Mouse (Mus musculus): ENCODE results near the gene Pml. TPM values are rescaled to one million over a fixed set of nuclear protein-coding genes. Genes with fewer than 3 reads are reported as not detected.

The Pml gene
- total and polyA plus RNA-seq, 2 experiments from 2014 or later = 3.4 to 3.7 TPM

GRCm38 (mm10) chr9:58210304-58210627 is 39.3 kb downstream of the Pml start:
- no peaks in the 10 kb centered on the region for H3K4me1 ChIP-seq (ENCODE audit: insufficient read depth)
- H3K27me3 ChIP-seq (ENCODE audit: insufficient read depth, low read length) = no peaks in the 10 kb centered on the region
- WGBS = 90% methylated on average over 2 of the region's 2 CpGs
- H3K9ac ChIP-seq = no peak overlapping the region
- H3K9me3 ChIP-seq (ENCODE audit: low read length) = no peaks in the 10 kb centered on the region
- H3K36me3 ChIP-seq (ENCODE audit: insufficient read depth) = no peaks in the 10 kb centered on the region
- ATAC-seq = no peak
- TF ChIP-seq CTCF (IDR thresholded peaks at IDR 0.05; ENCODE audit: low read depth) = no peak
- H3K4me3 ChIP-seq (ENCODE audit: low read depth, low read length) = no peak overlapping the region
- no peak overlapping the region for H3K4me2 ChIP-seq (ENCODE audit: low read depth)
- no peak overlapping the region for H3K27ac ChIP-seq (ENCODE audit: low read depth, low read length)
- no peak for DNase-seq

DNA sequence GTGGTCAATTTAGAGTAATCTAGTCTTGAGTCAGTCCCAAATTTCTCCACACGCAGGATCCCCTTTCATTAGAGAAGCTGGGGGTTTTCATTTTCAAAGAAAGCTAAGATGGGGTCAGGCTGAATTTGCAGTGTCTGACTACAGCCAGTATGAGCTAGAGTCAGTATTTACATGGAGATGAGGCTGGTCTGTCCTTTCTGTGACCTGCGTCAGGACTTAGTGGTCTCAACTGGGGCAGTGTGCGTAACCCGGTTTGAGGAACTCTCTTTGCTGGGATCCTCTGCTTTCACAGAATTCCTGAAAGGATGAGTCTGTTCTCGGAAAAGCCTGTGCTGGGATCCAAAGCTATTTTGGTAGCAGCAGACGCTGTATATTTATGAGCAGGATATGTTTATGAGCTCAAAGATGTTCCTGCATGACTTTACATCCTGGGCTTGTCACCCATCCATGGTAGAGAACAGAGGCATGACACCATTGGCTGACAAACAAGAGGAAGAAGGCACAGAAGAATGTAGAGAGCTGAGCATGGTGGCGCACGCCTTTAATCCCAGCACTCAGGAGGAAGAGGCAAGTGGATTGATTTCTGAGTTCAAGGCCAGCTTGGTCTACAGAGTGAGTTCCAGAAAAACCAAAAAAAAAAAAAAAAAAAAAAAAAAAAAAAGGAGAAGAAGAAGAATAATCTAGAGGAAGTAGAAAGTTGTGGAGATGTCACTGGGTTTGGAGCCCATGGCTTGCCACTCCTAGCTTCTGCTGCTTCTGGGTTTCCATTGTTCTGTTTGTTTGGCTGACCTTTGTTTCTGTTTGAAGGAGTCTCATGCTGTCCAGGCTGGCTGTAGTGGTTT is 39.9 kb downstream of the Pml start:
- no peaks in the 10 kb centered on the region for H3K36me3 ChIP-seq (ENCODE audit: insufficient read depth)
- DNase-seq (peak; percentile 68), ATAC-seq (peak; percentile 39; the same call in 1 of the 2 replicates)
- H3K4me1 ChIP-seq (ENCODE audit: insufficient read depth) = peaks cover 6% of the 10 kb centered on the region; the same call in 1 of the 2 replicates
- TF ChIP-seq CTCF (IDR thresholded peaks at IDR 0.05; ENCODE audit: low read depth) = no peak
- no peaks in the 10 kb centered on the region for H3K27me3 ChIP-seq (ENCODE audit: insufficient read depth, low read length)
- H3K9ac ChIP-seq = no peak overlapping the region
- no peak overlapping the region for H3K4me3 ChIP-seq (ENCODE audit: low read depth, low read length)
- H3K4me2 ChIP-seq (ENCODE audit: low read depth) = no peak overlapping the region
- H3K27ac ChIP-seq (ENCODE audit: low read depth, low read length) = no peak overlapping the region
- 61% methylated on average over 8 of the region's 8 CpGs for WGBS
- no peaks in the 10 kb centered on the region for H3K9me3 ChIP-seq (ENCODE audit: low read length)

- Histone ChIP-seq H3K36me3 (ENCODE audit: insufficient read depth) (no peaks in the 10 kb centered on the region), H3K9ac (no peak overlapping the region), H3K4me2 (ENCODE audit: low read depth) (peak overlapping the region; percentile 65), H3K4me1 (ENCODE audit: insufficient read depth) (peaks cover 12% of the 10 kb centered on the region), H3K27ac (ENCODE audit: low read depth, low read length) (peak overlapping the region; percentile 95), H3K4me3 (ENCODE audit: low read depth, low read length) (peak overlapping the region; percentile 1), H3K27me3 (ENCODE audit: insufficient read depth, low read length) (peaks cover 3% of the 10 kb centered on the region; the same call in 1 of the 2 replicates), H3K9me3 (ENCODE audit: low read length) (no peaks in the 10 kb centered on the region)
- 35% methylated on average over 7 of the region's 7 CpGs for WGBS
- ATAC-seq (no peak), DNase-seq (peak; percentile 85)
- TF ChIP-seq CTCF (IDR thresholded peaks at IDR 0.05; ENCODE audit: low read depth) = no peak
Measured at GRCm38 (mm10) chr9:58206013-58206412, 43.6 kb downstream of the Pml start.

GRCm38 (mm10) chr9:58204448-58205000 is 45.1 kb downstream of the Pml start:
- Histone ChIP-seq H3K9me3 (ENCODE audit: low read length) (no peaks in the 10 kb centered on the region), H3K4me1 (ENCODE audit: insufficient read depth) (peaks cover 12% of the 10 kb centered on the region), H3K36me3 (ENCODE audit: insufficient read depth) (no peaks in the 10 kb centered on the region), H3K9ac (peak overlapping the region; percentile 68), H3K27ac (ENCODE audit: low read depth, low read length) (peak overlapping the region; percentile 95), H3K4me3 (ENCODE audit: low read depth, low read length) (peak overlapping the region; percentile 52), H3K27me3 (ENCODE audit: insufficient read depth, low read length) (peaks cover 3% of the 10 kb centered on the region; the same call in 1 of the 2 replicates), H3K4me2 (ENCODE audit: low read depth) (peak overlapping the region; percentile 65)
- DNase-seq (peak; percentile 89), ATAC-seq (peak; percentile 16; the same call in 1 of the 2 replicates)
- TF ChIP-seq CTCF (IDR thresholded peaks at IDR 0.05; ENCODE audit: low read depth) = peak; percentile 96
- 3% methylated on average over 18 of the region's 18 CpGs for WGBS

GRCm38 (mm10) chr9:58203516-58204447 is 45.8 kb downstream of the Pml start, which contains the start of the genes Islr and Islr2:
Gene Islr, minus strand, starts transcription at chr9:58204306.
Gene Islr2, minus strand, starts transcription at chr9:58204319.
- DNase-seq (peak; percentile 83), ATAC-seq (peak; percentile 53)
- H3K27me3 ChIP-seq (ENCODE audit: insufficient read depth, low read length) = peaks cover 3% of the 10 kb centered on the region
- no peaks in the 10 kb centered on the region for H3K9me3 ChIP-seq (ENCODE audit: low read length)
- no peaks in the 10 kb centered on the region; the same call in 1 of the 2 replicates for H3K36me3 ChIP-seq (ENCODE audit: insufficient read depth)
- H3K9ac ChIP-seq = peak within 1 kb of the TSS; percentile 68
- TF ChIP-seq CTCF (IDR thresholded peaks at IDR 0.05; ENCODE audit: low read depth) = peak; percentile 74
- H3K27ac ChIP-seq (ENCODE audit: low read depth, low read length) = peak within 1 kb of the TSS; percentile 95
- WGBS = 4% methylated on average over 42 of the region's 42 CpGs
- peaks cover 13% of the 10 kb centered on the region for H3K4me1 ChIP-seq (ENCODE audit: insufficient read depth)
- H3K4me3 ChIP-seq (ENCODE audit: low read depth, low read length) = peak within 1 kb of the TSS; percentile 52
- H3K4me2 ChIP-seq (ENCODE audit: low read depth) = peak within 1 kb of the TSS; percentile 65

- peak; percentile 8; the same call in 1 of the 2 replicates for ATAC-seq
- no peak for TF ChIP-seq CTCF (IDR thresholded peaks at IDR 0.05; ENCODE audit: low read depth)
- peak overlapping the region; percentile 95 for H3K27ac ChIP-seq (ENCODE audit: low read depth, low read length)
- peaks cover 21% of the 10 kb centered on the region for H3K4me1 ChIP-seq (ENCODE audit: insufficient read depth)
- H3K36me3 ChIP-seq (ENCODE audit: insufficient read depth) = no peaks in the 10 kb centered on the region; the same call in 1 of the 2 replicates
- 5% methylated on average over 14 of the region's 14 CpGs for WGBS
- peaks cover 3% of the 10 kb centered on the region for H3K27me3 ChIP-seq (ENCODE audit: insufficient read depth, low read length)
- no peaks in the 10 kb centered on the region for H3K9me3 ChIP-seq (ENCODE audit: low read length)
- peak overlapping the region; percentile 65 for H3K4me2 ChIP-seq (ENCODE audit: low read depth)
- peak; percentile 72 for DNase-seq
- peak overlapping the region; percentile 52 for H3K4me3 ChIP-seq (ENCODE audit: low read depth, low read length)
- H3K9ac ChIP-seq = peak overlapping the region; percentile 68
Measured at GRCm38 (mm10) chr9:58202676-58203453, 46.7 kb downstream of the Pml start.

Measured in forebrain, postnatal 0 days (tissue).